Mouse (Mus musculus) layer of hippocampus, postnatal 14 days (tissue): Measurements from ENCODE around the gene Snx5. TPM values are rescaled to one million over a fixed set of nuclear protein-coding genes. Genes with fewer than 3 reads are reported as not detected.

Experiments used
- DNase-seq, 2 experiments: peaks; one replicate each; pipeline ENCODE4 v3.0.0; 2021 to 2022; ENCODE audit warnings: low spot score in 2 of 2, mixed read lengths in 1 of 2
- total RNA-seq, 2 experiments: library from RNA; stranded (reverse); gene quantifications; 2 replicates each; pipeline ENCODE4 v1.2.3; 2021

Gene Snx5
- total RNA-seq, 2 experiments from 2014 or later = 65.8 to 66.5 TPM

- DNase-seq = no peak
These were observed 39.6 kb downstream of the Snx5 start for GRCm38 (mm10) chr2:144231115-144231514.

- DNase-seq = no peak
These were observed 40.2 kb downstream of the Snx5 start for GRCm38 (mm10) chr2:144230498-144230897.

- DNase-seq = no peak
These were observed 41.1 kb downstream of the Snx5 start for GRCm38 (mm10) chr2:144229647-144230046.

GRCm38 (mm10) chr2:144228521-144229346, 42.0 kb downstream of the Snx5 start:
- DNase-seq = no peak

GRCm38 (mm10) chr2:144226906-144227586, 43.7 kb downstream of the Snx5 start:
- no peak for DNase-seq

GRCm38 (mm10) chr2:144224351-144224750, 46.4 kb downstream of the Snx5 start:
- DNase-seq = no peak

GRCm38 (mm10) chr2:144215601-144216000, 55.1 kb downstream of the Snx5 start:
- DNase-seq = no peak

- DNase-seq = peak; percentile 14 to 23
These were observed 55.5 kb downstream of the Snx5 start for GRCm38 (mm10) chr2:144215195-144215594.

GRCm38 (mm10) chr2:144214508-144215185, 56.1 kb downstream of the Snx5 start:
- DNase-seq = no peak

- DNase-seq = no peak
These were observed 56.9 kb downstream of the Snx5 start for GRCm38 (mm10) chr2:144213803-144214202.

GRCm38 (mm10) chr2:144209425-144209824, 61.3 kb downstream of the Snx5 start:
- no peak for DNase-seq

- DNase-seq = no peak
These were observed 63.3 kb downstream of the Snx5 start for GRCm38 (mm10) chr2:144207365-144207764.

GRCm38 (mm10) chr2:144203001-144203400, 67.7 kb downstream of the Snx5 start:
- DNase-seq = no peak

GRCm38 (mm10) chr2:144202567-144202966, 68.1 kb downstream of the Snx5 start:
- DNase-seq = no peak

- DNase-seq = no peak
These were observed 68.6 kb downstream of the Snx5 start for GRCm38 (mm10) chr2:144202151-144202550.

Other genes starting within 250 kb of the Snx5 start
- not detected for gene Banf2, start 237.8 kb downstream of the Snx5 start, total RNA-seq
- gene Mgme1, start 243 bp downstream of the Snx5 start, total RNA-seq = 1 to 10 TPM; 3.4 to 4.4 TPM
- gene Ovol2, start 61.2 kb upstream of the Snx5 start, total RNA-seq = under 1 TPM; 0.35 to 0.91 TPM
- 10 to 100 TPM; 26.6 to 27.6 TPM for gene Kat14, start 98.1 kb upstream of the Snx5 start, total RNA-seq
- 1 to 10 TPM; 5.1 to 8.4 TPM for gene Pet117, start 98.1 kb upstream of the Snx5 start, total RNA-seq